Mouse (Mus musculus): ENCODE data around the gene Tsga10ip. TPM values are rescaled to one million over a fixed set of nuclear protein-coding genes. Genes with fewer than 3 reads are reported as not detected.

The Tsga10ip gene
- total and polyA plus RNA-seq, 3 experiments: 0.87 to 0.89 TPM; not detected in 1

- Histone ChIP-seq H3K4me1 (ENCODE audit: control insufficient read depth in 1 of 2, insufficient read depth in 2 of 2) (peaks cover 0 to 14% of the 10 kb centered on the region in 2 experiments; a peak in 2 of 4 replicates), H3K79me2 (replicated peaks; ENCODE audit: control insufficient read depth, extremely low read depth, insufficient read depth, poor library complexity, severe bottlenecking) (peaks cover 4% of the 10 kb centered on the region; the same call in 1 of the 2 replicates), H3K27ac (ENCODE audit: insufficient read depth, low read depth) (no peak overlapping the region), H3K4me3 (replicated peaks in 1 of 3; ENCODE audit: low read depth in 2 of 3, low read length in 2 of 3, poor library complexity in 1 of 3) (no peak overlapping the region), H3K27me3 (replicated peaks) (no peaks in the 10 kb centered on the region), H3K4me2 (ENCODE audit: insufficient read depth, low read depth, poor library complexity, severe bottlenecking) (no peak overlapping the region), H3K9ac (ENCODE audit: insufficient read depth, low read depth) (no peak overlapping the region), H3K36me3 (replicated peaks in 1 of 2; ENCODE audit: control insufficient read depth in 1 of 2, insufficient read depth in 1 of 2, low read length in 1 of 2) (peaks cover 54 to 84% of the 10 kb centered on the region in 2 experiments), H3K9me3 (replicated peaks; ENCODE audit: low read length) (no peaks in the 10 kb centered on the region)
- DNase-seq (ENCODE audit: extremely low read depth): no peak
- dilution Hi-C loops (cut with MboI; ENCODE audit: extremely low pct_ligation_motif_present, extremely low pct_unique_long_range_greater_than_20kb, low sequenced_read_pairs): no loop called here
- in situ Hi-C loops (cut with MboI; ENCODE audit: low pct_ligation_motif_present, low pct_unique_long_range_greater_than_20kb, low sequenced_read_pairs): no loop called here
- TF ChIP-seq HCFC1 (IDR thresholded peaks at IDR 0.05; ENCODE audit: low read depth, low read length) (no peak), JUN (IDR thresholded peaks at IDR 0.05; ENCODE audit: insufficient read depth, low read depth, low read length) (no peak), TBP (conservative IDR thresholded peaks at IDR 0.05; ENCODE audit: low read depth, low read length) (no peak), ELF1 (IDR thresholded peaks at IDR 0.05; ENCODE audit: low read depth, low read length) (no peak), E2F4 (IDR thresholded peaks at IDR 0.05; ENCODE audit: insufficient replicate concordance, low read depth, low read length) (no peak), RCOR1 (conservative IDR thresholded peaks at IDR 0.05; ENCODE audit: low read depth, low read length) (no peak), GABPA (IDR thresholded peaks at IDR 0.05; ENCODE audit: insufficient replicate concordance, low read depth, low read length) (no peak), ZMIZ1 (IDR thresholded peaks at IDR 0.05; ENCODE audit: low read depth, low read length) (no peak), ZNF384 (IDR thresholded peaks at IDR 0.05; ENCODE audit: low read depth, low read length) (no peak), MAX (IDR thresholded peaks at IDR 0.05; ENCODE audit: low read length) (no peak), USF2 (conservative IDR thresholded peaks at IDR 0.05; ENCODE audit: low read depth, low read length) (no peak), MAZ (IDR thresholded peaks at IDR 0.05; ENCODE audit: low read depth, low read length) (no peak), NRF1 (IDR thresholded peaks at IDR 0.05; ENCODE audit: low read depth, low read length) (no peak), KAT2A (IDR thresholded peaks at IDR 0.05; ENCODE audit: insufficient replicate concordance, low read length) (no peak), CTCF (conservative IDR thresholded peaks at IDR 0.05 in 1 of 2, IDR thresholded peaks at IDR 0.05 in 1 of 2; ENCODE audit: low read depth in 2 of 2, low read length in 2 of 2) (no peak), BHLHE40 (IDR thresholded peaks at IDR 0.05; ENCODE audit: low read depth, low read length) (no peak), JUND (conservative IDR thresholded peaks at IDR 0.05; ENCODE audit: low read depth, low read length) (no peak)
Observed at GRCm38 (mm10) chr19:5374748-5375147, 27.6 kb downstream of the Tsga10ip start.

GRCm38 (mm10) chr19:5374177-5374576 lies 28.1 kb downstream of the Tsga10ip start:
- Histone ChIP-seq H3K4me2 (ENCODE audit: insufficient read depth, low read depth, poor library complexity, severe bottlenecking) (no peak overlapping the region), H3K27ac (ENCODE audit: insufficient read depth, low read depth) (no peak overlapping the region), H3K36me3 (replicated peaks in 1 of 2; ENCODE audit: control insufficient read depth in 1 of 2, insufficient read depth in 1 of 2, low read length in 1 of 2) (peaks cover 50 to 84% of the 10 kb centered on the region in 2 experiments), H3K4me1 (ENCODE audit: control insufficient read depth in 1 of 2, insufficient read depth in 2 of 2) (peaks cover 0 to 14% of the 10 kb centered on the region in 2 experiments; a peak in 2 of 4 replicates), H3K27me3 (replicated peaks) (no peaks in the 10 kb centered on the region), H3K4me3 (replicated peaks in 1 of 3; ENCODE audit: low read depth in 2 of 3, low read length in 2 of 3, poor library complexity in 1 of 3) (no peak overlapping the region), H3K79me2 (replicated peaks; ENCODE audit: control insufficient read depth, extremely low read depth, insufficient read depth, poor library complexity, severe bottlenecking) (peaks cover 5% of the 10 kb centered on the region; the same call in 1 of the 2 replicates), H3K9me3 (replicated peaks; ENCODE audit: low read length) (no peaks in the 10 kb centered on the region), H3K9ac (ENCODE audit: insufficient read depth, low read depth) (no peak overlapping the region)
- in situ Hi-C loops (cut with MboI; ENCODE audit: low pct_ligation_motif_present, low pct_unique_long_range_greater_than_20kb, low sequenced_read_pairs) (no loop called here), dilution Hi-C loops (cut with MboI; ENCODE audit: extremely low pct_ligation_motif_present, extremely low pct_unique_long_range_greater_than_20kb, low sequenced_read_pairs) (no loop called here)
- DNase-seq (ENCODE audit: extremely low read depth): no peak
- TF ChIP-seq RAD21 (IDR thresholded peaks at IDR 0.05; ENCODE audit: low read depth, low read length) (no peak), ELF1 (IDR thresholded peaks at IDR 0.05; ENCODE audit: low read depth, low read length) (no peak), CHD2 (IDR thresholded peaks at IDR 0.05; ENCODE audit: low read length) (no peak), RCOR1 (conservative IDR thresholded peaks at IDR 0.05; ENCODE audit: low read depth, low read length) (no peak), MXI1 (IDR thresholded peaks at IDR 0.05; ENCODE audit: low read depth, low read length) (no peak), POLR2A (IDR thresholded peaks at IDR 0.05; ENCODE audit: low read depth, low read length) (no peak), MAFK (IDR thresholded peaks at IDR 0.05; ENCODE audit: insufficient replicate concordance, low read length) (no peak), SIN3A (IDR thresholded peaks at IDR 0.05; ENCODE audit: low read length) (no peak), JUN (IDR thresholded peaks at IDR 0.05; ENCODE audit: insufficient read depth, low read depth, low read length) (no peak), CTCF (conservative IDR thresholded peaks at IDR 0.05 in 1 of 2, IDR thresholded peaks at IDR 0.05 in 1 of 2; ENCODE audit: low read depth in 2 of 2, low read length in 2 of 2) (no peak), ZKSCAN1 (IDR thresholded peaks at IDR 0.05; ENCODE audit: borderline replicate concordance, low read depth, low read length) (no peak), MYC (IDR thresholded peaks at IDR 0.05; ENCODE audit: low read depth, low read length) (no peak), NELFE (IDR thresholded peaks at IDR 0.05; ENCODE audit: low read depth, low read length) (no peak), ETS1 (conservative IDR thresholded peaks at IDR 0.05; ENCODE audit: low read depth, low read length) (no peak), SMC3 (IDR thresholded peaks at IDR 0.05; ENCODE audit: low read depth, low read length) (no peak), MAX (IDR thresholded peaks at IDR 0.05; ENCODE audit: low read length) (no peak), USF1 (IDR thresholded peaks at IDR 0.05; ENCODE audit: low read depth, low read length) (no peak), ZC3H11A (IDR thresholded peaks at IDR 0.05; ENCODE audit: low read depth, low read length) (no peak), TBP (conservative IDR thresholded peaks at IDR 0.05; ENCODE audit: low read depth, low read length) (no peak), USF2 (conservative IDR thresholded peaks at IDR 0.05; ENCODE audit: low read depth, low read length) (no peak)

Measured in CH12.LX (cell line).